Mouse (Mus musculus) E14TG2a.4 (cell line): ENCODE data around the gene Wdr35.

Experiments
- CTCF ChIP-seq: conservative IDR thresholded peaks from 2 replicates; pipeline ENCODE4 v1.5.1; 2014; ENCODE audit warnings: low read length
- NANOG ChIP-seq: IDR thresholded peaks from 2 replicates; pipeline ENCODE4 v1.6.1; 2014; ENCODE audit warnings: borderline replicate concordance, low read length, mixed read lengths
- POU5F1 ChIP-seq: IDR thresholded peaks from 2 replicates; pipeline ENCODE4 v1.6.1; 2014; ENCODE audit warnings: low read length, borderline replicate concordance

- TF ChIP-seq CTCF (no peak), NANOG (no peak), POU5F1 (no peak)
Measured at GRCm38 (mm10) chr12:9040177-9040576, 66.5 kb downstream of the Wdr35 start.
